Mouse (Mus musculus): ENCODE measurements around the gene Nfe2l3. TPM values are rescaled to one million over a fixed set of nuclear protein-coding genes. Genes with fewer than 3 reads are reported as not detected.

Gene Nfe2l3
- polyA plus RNA-seq, 1 experiment from 2014 or later, result 7.5 TPM

DNA sequence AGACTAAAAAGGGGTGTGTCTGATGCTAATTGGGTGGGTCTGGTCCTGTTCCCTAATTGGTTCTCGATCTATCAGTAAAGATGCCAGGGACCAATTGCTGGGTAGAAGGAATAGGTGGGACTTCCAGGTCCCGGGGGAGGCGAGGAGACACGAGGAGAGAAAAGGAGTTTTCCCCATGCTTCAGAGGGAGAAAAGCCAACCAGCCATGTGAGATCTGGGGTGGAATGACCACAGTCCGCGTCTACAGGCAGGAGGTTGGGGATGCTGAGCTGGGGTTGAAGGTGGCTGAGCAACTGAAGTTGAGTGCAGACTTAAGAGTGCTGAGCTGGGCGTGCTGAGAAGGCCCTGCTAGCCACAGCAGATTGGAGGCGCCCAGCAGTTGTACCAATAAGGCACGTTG is 37.0 kb upstream of the Nfe2l3 start:
- Histone ChIP-seq H3K27me3 (ENCODE audit: control insufficient read depth, insufficient read depth, low read length) (no peaks in the 10 kb centered on the region), H3K4me1 (ENCODE audit: control insufficient read depth, insufficient read depth, low read length) (peaks cover 13% of the 10 kb centered on the region), H3K36me3 (ENCODE audit: control insufficient read depth, insufficient read depth, low read length) (no peaks in the 10 kb centered on the region), H3K4me3 (ENCODE audit: low read depth, low read length) (no peak overlapping the region), H3K9ac (replicated peaks; ENCODE audit: low read depth, low read length) (no peak overlapping the region), H3K9me3 (ENCODE audit: control insufficient read depth, low read depth, low read length) (no peaks in the 10 kb centered on the region), H3K27ac (ENCODE audit: low read length) (no peak overlapping the region), H3K4me2 (replicated peaks; ENCODE audit: low read depth, low read length) (no peak overlapping the region)
- ATAC-seq (ENCODE audit: insufficient number of reproducible peaks, insufficient read depth, low FRiP score, low read depth), result no peak
- WGBS, result 57% methylated on average over 9 of the region's 9 CpGs

DNA sequence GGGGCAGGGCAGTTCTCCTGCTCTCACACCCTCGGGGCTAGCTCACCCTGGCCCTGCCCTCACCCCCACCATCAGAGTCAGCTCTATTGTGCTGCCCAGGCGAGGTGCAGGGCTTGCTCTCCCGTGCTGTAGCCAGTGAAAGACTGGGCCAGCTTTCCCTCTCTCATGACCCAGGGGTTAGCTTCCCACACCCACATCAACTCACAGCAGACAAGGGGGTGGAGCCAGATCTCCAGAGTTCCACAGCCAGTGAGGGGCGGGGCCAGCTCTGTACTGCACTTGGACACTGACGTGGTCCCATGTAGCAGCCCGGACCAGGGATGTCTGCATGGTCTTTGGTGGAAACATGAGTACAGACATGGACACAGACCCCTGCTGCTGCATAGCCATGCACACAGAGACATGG is 33.4 kb upstream of the Nfe2l3 start:
- H3K27ac ChIP-seq (ENCODE audit: low read length), result peak overlapping the region; percentile 58; the same call in 1 of the 2 replicates
- H3K9me3 ChIP-seq (ENCODE audit: control insufficient read depth, low read depth, low read length), result no peaks in the 10 kb centered on the region
- 13% methylated on average over 6 of the region's 6 CpGs for WGBS
- peak; percentile 80 for ATAC-seq (ENCODE audit: insufficient number of reproducible peaks, insufficient read depth, low FRiP score, low read depth)
- no peaks in the 10 kb centered on the region for H3K27me3 ChIP-seq (ENCODE audit: control insufficient read depth, insufficient read depth, low read length)
- 0 out of 2 replicates have a peak overlapping the region, but pooled peaks have one; percentile 2 for H3K4me2 ChIP-seq (replicated peaks; ENCODE audit: low read depth, low read length)
- H3K4me3 ChIP-seq (ENCODE audit: low read depth, low read length), result no peak overlapping the region
- H3K36me3 ChIP-seq (ENCODE audit: control insufficient read depth, insufficient read depth, low read length), result no peaks in the 10 kb centered on the region
- no peak overlapping the region for H3K9ac ChIP-seq (replicated peaks; ENCODE audit: low read depth, low read length)
- H3K4me1 ChIP-seq (ENCODE audit: control insufficient read depth, insufficient read depth, low read length), result peaks cover 19% of the 10 kb centered on the region

DNA sequence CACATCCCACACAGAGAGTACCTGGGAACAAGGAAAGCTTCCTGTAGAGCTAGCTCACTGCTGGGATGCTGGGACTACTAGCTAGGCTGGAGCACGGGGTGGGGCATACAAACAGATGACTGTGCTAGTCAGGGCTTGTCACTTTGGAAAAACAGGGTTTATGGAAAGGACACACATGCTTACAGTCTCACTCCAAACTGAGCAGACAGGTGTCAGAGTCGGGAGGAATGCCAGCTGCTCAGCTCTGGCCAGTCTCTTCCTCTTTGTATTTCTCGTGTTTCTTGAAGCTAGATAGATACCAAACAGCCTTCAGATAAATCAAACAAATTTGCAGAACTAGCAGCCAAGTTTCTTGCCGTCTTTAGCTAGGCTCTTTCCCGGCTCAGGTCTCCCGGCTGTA is 31.2 kb upstream of the Nfe2l3 start:
- no peaks in the 10 kb centered on the region for H3K9me3 ChIP-seq (ENCODE audit: control insufficient read depth, low read depth, low read length)
- H3K9ac ChIP-seq (replicated peaks; ENCODE audit: low read depth, low read length), result no peak overlapping the region
- H3K27me3 ChIP-seq (ENCODE audit: control insufficient read depth, insufficient read depth, low read length), result no peaks in the 10 kb centered on the region
- H3K4me2 ChIP-seq (replicated peaks; ENCODE audit: low read depth, low read length), result 0 out of 2 replicates have a peak overlapping the region, but pooled peaks have one; percentile 12
- 14% methylated on average over 6 of the region's 6 CpGs for WGBS
- no peak overlapping the region for H3K4me3 ChIP-seq (ENCODE audit: low read depth, low read length)
- H3K36me3 ChIP-seq (ENCODE audit: control insufficient read depth, insufficient read depth, low read length), result no peaks in the 10 kb centered on the region
- ATAC-seq (ENCODE audit: insufficient number of reproducible peaks, insufficient read depth, low FRiP score, low read depth), result peak; percentile 46; the same call in 1 of the 2 replicates
- peaks cover 19% of the 10 kb centered on the region for H3K4me1 ChIP-seq (ENCODE audit: control insufficient read depth, insufficient read depth, low read length)
- H3K27ac ChIP-seq (ENCODE audit: low read length), result peak overlapping the region; percentile 62

DNA sequence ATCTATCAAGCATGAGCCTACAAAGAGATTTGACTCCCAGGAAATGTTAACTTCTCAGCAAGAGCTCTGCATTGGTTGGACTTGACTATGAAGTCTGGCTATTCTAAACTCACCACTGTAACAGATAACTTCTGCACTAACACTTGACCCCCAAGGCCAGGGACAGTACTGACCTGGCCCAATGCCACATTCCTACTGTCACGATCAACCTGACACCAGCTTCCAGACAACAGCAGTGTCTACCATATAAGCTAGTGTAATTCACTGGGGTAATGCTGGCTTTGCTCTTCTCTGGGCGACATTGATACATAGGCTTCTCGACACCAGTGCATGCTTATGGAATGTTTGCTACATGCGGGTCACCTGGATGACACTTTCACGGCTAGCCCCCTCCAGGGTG is 28.9 kb upstream of the Nfe2l3 start:
- WGBS, result 81% methylated on average over 5 of the region's 5 CpGs
- Histone ChIP-seq H3K9ac (replicated peaks; ENCODE audit: low read depth, low read length) (no peak overlapping the region), H3K27ac (ENCODE audit: low read length) (no peak overlapping the region), H3K4me3 (ENCODE audit: low read depth, low read length) (no peak overlapping the region), H3K27me3 (ENCODE audit: control insufficient read depth, insufficient read depth, low read length) (no peaks in the 10 kb centered on the region), H3K9me3 (ENCODE audit: control insufficient read depth, low read depth, low read length) (no peaks in the 10 kb centered on the region), H3K36me3 (ENCODE audit: control insufficient read depth, insufficient read depth, low read length) (no peaks in the 10 kb centered on the region), H3K4me2 (replicated peaks; ENCODE audit: low read depth, low read length) (no peak overlapping the region), H3K4me1 (ENCODE audit: control insufficient read depth, insufficient read depth, low read length) (peaks cover 19% of the 10 kb centered on the region)
- no peak for ATAC-seq (ENCODE audit: insufficient number of reproducible peaks, insufficient read depth, low FRiP score, low read depth)

DNA sequence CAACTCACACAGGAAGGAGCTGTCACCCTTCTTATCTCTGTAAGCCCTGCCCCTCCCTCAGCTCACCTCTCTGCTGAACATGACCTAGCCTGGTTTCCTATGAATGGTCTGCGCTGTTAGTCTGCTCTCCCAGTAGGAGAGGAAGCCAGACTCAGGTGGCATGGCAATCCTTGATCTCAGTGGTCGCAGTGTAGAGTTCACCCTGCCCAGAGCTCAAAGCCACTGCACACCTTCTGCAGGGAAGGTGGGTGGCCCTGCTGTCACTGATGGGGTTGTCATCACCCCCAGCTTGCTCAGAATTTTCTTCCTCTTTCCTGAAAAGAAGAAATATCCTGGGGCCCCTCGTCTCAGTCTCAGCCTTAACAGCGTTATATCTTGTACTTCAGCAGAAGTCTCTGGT is 28.0 kb upstream of the Nfe2l3 start:
- Histone ChIP-seq H3K4me3 (ENCODE audit: low read depth, low read length) (no peak overlapping the region), H3K4me1 (ENCODE audit: control insufficient read depth, insufficient read depth, low read length) (peaks cover 10% of the 10 kb centered on the region), H3K27me3 (ENCODE audit: control insufficient read depth, insufficient read depth, low read length) (no peaks in the 10 kb centered on the region), H3K9me3 (ENCODE audit: control insufficient read depth, low read depth, low read length) (no peaks in the 10 kb centered on the region), H3K36me3 (ENCODE audit: control insufficient read depth, insufficient read depth, low read length) (no peaks in the 10 kb centered on the region), H3K9ac (replicated peaks; ENCODE audit: low read depth, low read length) (no peak overlapping the region), H3K27ac (ENCODE audit: low read length) (no peak overlapping the region), H3K4me2 (replicated peaks; ENCODE audit: low read depth, low read length) (no peak overlapping the region)
- WGBS, result 57% methylated on average over 4 of the region's 4 CpGs
- ATAC-seq (ENCODE audit: insufficient number of reproducible peaks, insufficient read depth, low FRiP score, low read depth), result no peak

DNA sequence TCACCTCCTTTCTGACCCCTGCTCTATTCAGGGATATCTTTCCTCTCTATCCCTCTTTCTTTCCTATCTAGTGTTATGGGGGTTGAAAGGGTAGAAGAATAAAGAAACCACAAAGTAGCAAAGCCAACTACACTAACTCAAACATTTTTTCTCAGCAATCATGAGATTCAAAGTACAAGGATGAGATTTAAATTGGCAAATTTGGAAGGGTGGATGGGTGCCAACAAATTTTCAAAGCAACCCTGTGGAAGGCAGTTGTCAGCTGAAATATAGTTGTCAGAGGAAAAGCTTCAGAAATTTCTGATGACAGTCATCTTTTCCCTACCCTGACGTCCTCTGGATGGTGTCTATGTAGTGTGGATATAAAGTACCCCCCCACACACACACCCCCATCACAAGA is 16.0 kb upstream of the Nfe2l3 start:
- WGBS, result 67% methylated on average over 1 of the region's 1 CpGs
- Histone ChIP-seq H3K4me3 (ENCODE audit: low read depth, low read length) (no peak overlapping the region), H3K27me3 (ENCODE audit: control insufficient read depth, insufficient read depth, low read length) (no peaks in the 10 kb centered on the region), H3K9ac (replicated peaks; ENCODE audit: low read depth, low read length) (no peak overlapping the region), H3K36me3 (ENCODE audit: control insufficient read depth, insufficient read depth, low read length) (no peaks in the 10 kb centered on the region), H3K4me2 (replicated peaks; ENCODE audit: low read depth, low read length) (no peak overlapping the region), H3K4me1 (ENCODE audit: control insufficient read depth, insufficient read depth, low read length) (no peaks in the 10 kb centered on the region), H3K27ac (ENCODE audit: low read length) (no peak overlapping the region), H3K9me3 (ENCODE audit: control insufficient read depth, low read depth, low read length) (no peaks in the 10 kb centered on the region)
- no peak for ATAC-seq (ENCODE audit: insufficient number of reproducible peaks, insufficient read depth, low FRiP score, low read depth)

DNA sequence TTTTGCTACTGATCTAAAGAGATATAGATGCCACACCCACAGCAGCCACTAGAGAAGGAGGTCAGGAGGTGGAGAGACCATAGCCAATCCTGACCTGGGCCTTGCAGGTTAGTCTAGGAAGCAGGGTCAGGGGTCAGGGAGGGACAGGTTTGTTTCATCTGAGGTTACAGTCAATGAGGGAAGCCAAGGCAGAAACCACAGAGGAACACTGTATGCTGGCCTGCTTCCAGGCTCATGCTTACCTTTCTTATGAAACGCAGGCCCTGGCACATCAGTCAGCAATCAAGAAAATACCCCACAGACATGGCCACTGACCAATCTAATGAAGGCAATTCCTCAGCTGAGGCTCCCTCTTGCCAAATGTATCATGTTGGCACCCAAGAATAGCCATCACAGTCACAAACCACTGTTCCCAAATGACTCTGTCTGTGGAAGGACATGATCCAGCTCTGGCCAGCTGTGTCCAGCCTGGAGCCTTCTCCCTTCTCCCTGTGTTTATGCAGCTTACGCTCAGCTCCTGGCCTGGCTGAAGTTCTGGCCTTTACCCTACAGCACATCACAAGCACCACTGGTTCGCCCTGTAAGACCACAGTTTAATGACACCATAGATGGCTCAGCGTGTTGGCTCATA is 15.0 kb upstream of the Nfe2l3 start:
- no peak for ATAC-seq (ENCODE audit: insufficient number of reproducible peaks, insufficient read depth, low FRiP score, low read depth)
- no peaks in the 10 kb centered on the region for H3K9me3 ChIP-seq (ENCODE audit: control insufficient read depth, low read depth, low read length)
- 83% methylated on average over 4 of the region's 4 CpGs for WGBS
- H3K4me1 ChIP-seq (ENCODE audit: control insufficient read depth, insufficient read depth, low read length), result no peaks in the 10 kb centered on the region
- H3K36me3 ChIP-seq (ENCODE audit: control insufficient read depth, insufficient read depth, low read length), result no peaks in the 10 kb centered on the region
- H3K27me3 ChIP-seq (ENCODE audit: control insufficient read depth, insufficient read depth, low read length), result no peaks in the 10 kb centered on the region
- H3K4me3 ChIP-seq (ENCODE audit: low read depth, low read length), result no peak overlapping the region
- H3K9ac ChIP-seq (replicated peaks; ENCODE audit: low read depth, low read length), result no peak overlapping the region
- no peak overlapping the region for H3K27ac ChIP-seq (ENCODE audit: low read length)
- H3K4me2 ChIP-seq (replicated peaks; ENCODE audit: low read depth, low read length), result no peak overlapping the region

DNA sequence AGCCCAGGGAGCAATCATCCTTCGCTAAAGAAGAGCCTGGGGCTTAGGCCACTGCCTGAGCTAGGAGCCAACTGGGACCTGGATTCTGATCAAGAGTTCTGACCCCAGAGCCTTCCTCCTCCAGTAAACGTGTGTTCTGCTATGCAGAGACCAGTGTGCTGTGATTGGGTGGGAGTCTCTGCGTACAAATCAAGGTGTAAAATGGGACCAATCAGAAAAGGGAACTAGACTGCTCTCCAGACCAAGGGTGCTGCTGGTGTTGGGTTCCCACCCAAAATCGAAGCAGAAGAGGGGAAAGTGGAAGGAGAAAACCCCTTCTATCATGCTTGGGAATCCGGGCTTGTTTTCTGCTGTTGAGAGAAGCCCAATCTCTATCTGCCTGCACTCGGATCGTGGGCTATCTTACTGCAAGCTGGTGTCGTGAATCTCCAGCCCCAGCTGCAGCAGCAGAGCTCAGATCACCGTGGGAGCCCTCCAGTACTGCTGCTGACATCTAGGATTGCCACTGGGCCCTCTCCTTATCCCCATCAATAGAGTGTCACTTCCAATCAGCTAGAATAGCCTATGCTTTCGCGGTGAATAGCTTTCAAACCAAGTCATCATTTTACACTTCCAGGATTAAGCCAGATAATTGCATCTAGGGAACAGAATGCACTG is 8.9 kb upstream of the Nfe2l3 start:
- WGBS, result 52% methylated on average over 11 of the region's 11 CpGs
- no peaks in the 10 kb centered on the region for H3K9me3 ChIP-seq (ENCODE audit: control insufficient read depth, low read depth, low read length)

More for the DNA sequence above, 8.9 kb upstream of the Nfe2l3 start:
- no peak overlapping the region for H3K9ac ChIP-seq (replicated peaks; ENCODE audit: low read depth, low read length)
- H3K36me3 ChIP-seq (ENCODE audit: control insufficient read depth, insufficient read depth, low read length), result no peaks in the 10 kb centered on the region
- no peak overlapping the region for H3K27ac ChIP-seq (ENCODE audit: low read length)
- no peak for ATAC-seq (ENCODE audit: insufficient number of reproducible peaks, insufficient read depth, low FRiP score, low read depth)
- H3K4me2 ChIP-seq (replicated peaks; ENCODE audit: low read depth, low read length), result no peak overlapping the region
- no peaks in the 10 kb centered on the region for H3K27me3 ChIP-seq (ENCODE audit: control insufficient read depth, insufficient read depth, low read length)
- H3K4me3 ChIP-seq (ENCODE audit: low read depth, low read length), result no peak overlapping the region
- H3K4me1 ChIP-seq (ENCODE audit: control insufficient read depth, insufficient read depth, low read length), result no peaks in the 10 kb centered on the region
